Mouse (Mus musculus) CD8-positive naive resting alpha-beta T cell, adult 2 months (primary cell): ENCODE data around the gene Ubash3a.

Source experiments
- DNase-seq, 2 experiments: peaks; one replicate each; pipeline ENCODE4 v3.0.0; 2022; ENCODE audit warnings: low read depth in 2 of 2, low spot score in 2 of 2

Gene Ubash3a

GRCm38 (mm10) chr17:31207771-31208334, at the start of gene Ubash3a:
TSS of gene Ubash3a (plus strand) at chr17:31207873.
- peak; percentile 59 to 68 for DNase-seq

GRCm38 (mm10) chr17:31157921-31158320, 49.8 kb upstream of the Ubash3a start:
- no peak for DNase-seq

GRCm38 (mm10) chr17:31160291-31160690, 47.4 kb upstream of the Ubash3a start:
- no peak for DNase-seq

GRCm38 (mm10) chr17:31162607-31163006, 45.1 kb upstream of the Ubash3a start:
- DNase-seq: no peak

GRCm38 (mm10) chr17:31163821-31164220, 43.9 kb upstream of the Ubash3a start:
- DNase-seq: no peak

- DNase-seq: no peak
Measured at GRCm38 (mm10) chr17:31165127-31165526, 42.5 kb upstream of the Ubash3a start, which contains the start of gene Tff1. TSS of gene Tff1 (minus strand) at chr17:31165277.

GRCm38 (mm10) chr17:31169796-31170195, 37.9 kb upstream of the Ubash3a start:
- no peak for DNase-seq

GRCm38 (mm10) chr17:31176321-31176720, 31.4 kb upstream of the Ubash3a start:
- peak; percentile 11 to 35 for DNase-seq

- DNase-seq: no peak
Measured at GRCm38 (mm10) chr17:31181490-31181889, 26.2 kb upstream of the Ubash3a start.

GRCm38 (mm10) chr17:31183180-31183974, 24.3 kb upstream of the Ubash3a start:
- no peak for DNase-seq

- no peak for DNase-seq
Measured at GRCm38 (mm10) chr17:31184269-31184990, 23.2 kb upstream of the Ubash3a start.

- peak; percentile 48 to 70 for DNase-seq
Measured at GRCm38 (mm10) chr17:31187370-31187769, 20.3 kb upstream of the Ubash3a start.

GRCm38 (mm10) chr17:31191825-31192224, 15.8 kb upstream of the Ubash3a start:
- no peak for DNase-seq

GRCm38 (mm10) chr17:31192663-31193062, 15.0 kb upstream of the Ubash3a start:
- DNase-seq: no peak

GRCm38 (mm10) chr17:31193360-31193759, 14.3 kb upstream of the Ubash3a start:
- no peak for DNase-seq

GRCm38 (mm10) chr17:31195207-31195606, 12.5 kb upstream of the Ubash3a start:
- no peak for DNase-seq

GRCm38 (mm10) chr17:31196283-31196682, 11.4 kb upstream of the Ubash3a start:
- DNase-seq: no peak

- DNase-seq: no peak
Measured at GRCm38 (mm10) chr17:31198877-31199276, 8.8 kb upstream of the Ubash3a start, which contains the start of gene Tmprss3. TSS of gene Tmprss3 (minus strand) at chr17:31198977.

- no peak for DNase-seq
Measured at GRCm38 (mm10) chr17:31208654-31209053, 981 bp downstream of the Ubash3a start.

- no peak for DNase-seq
Measured at GRCm38 (mm10) chr17:31209376-31209930, 1.8 kb downstream of the Ubash3a start.

GRCm38 (mm10) chr17:31210299-31210698, 2.6 kb downstream of the Ubash3a start:
- DNase-seq: no peak
